Mouse (Mus musculus): ENCODE measurements at regions not wholly inside any gene's neighbourhood (a gene's known extent, or its start where the extent isn't known, plus 50 kb on each side); places are given as distances from the start of the nearest gene placed in this dataset.
A peak's percentile ranks its signal among the peaks of the same experiment; 100 is the strongest.

DNA sequence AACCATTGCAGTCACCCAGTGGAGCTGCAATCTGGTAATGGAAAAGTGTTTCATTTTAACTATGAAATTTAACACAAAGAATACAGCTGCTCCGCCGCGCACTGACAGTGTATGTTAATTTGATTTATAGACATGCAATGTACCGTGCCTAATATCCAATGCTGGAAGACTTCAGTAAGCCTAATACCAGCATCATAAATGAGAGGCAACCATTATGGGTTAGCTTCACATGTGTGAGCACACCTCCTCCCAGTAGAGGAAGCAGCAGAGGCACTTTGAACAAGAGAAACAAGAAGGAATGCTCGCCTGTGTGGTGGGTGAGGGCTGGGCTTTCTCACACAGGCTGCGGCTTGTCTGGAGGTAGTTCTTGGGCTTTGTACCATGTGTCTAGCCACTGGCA is 519.7 kb downstream of the Slc4a3 start:
- DNase-seq: no peak
- intact Hi-C loops (cut with DNase I): no loop called here

- intact Hi-C loops (cut with DNase I): loop anchor here (10.0 kb wide), 2 partner anchors 146 to 1444 kb away; partner anchors contain the start of gene Epha4
- DNase-seq: no peak
These were observed 524.8 kb downstream of the Slc4a3 start for GRCm38 (mm10) chr1:76070831-76071321.

GRCm38 (mm10) chr1:76075213-76075612 is 529.1 kb downstream of the Slc4a3 start:
- no peak for DNase-seq
- intact Hi-C loops (cut with DNase I): loop anchor here (10.0 kb wide), 2 partner anchors 150 to 1440 kb away; partner anchors contain the start of gene Epha4

DNA sequence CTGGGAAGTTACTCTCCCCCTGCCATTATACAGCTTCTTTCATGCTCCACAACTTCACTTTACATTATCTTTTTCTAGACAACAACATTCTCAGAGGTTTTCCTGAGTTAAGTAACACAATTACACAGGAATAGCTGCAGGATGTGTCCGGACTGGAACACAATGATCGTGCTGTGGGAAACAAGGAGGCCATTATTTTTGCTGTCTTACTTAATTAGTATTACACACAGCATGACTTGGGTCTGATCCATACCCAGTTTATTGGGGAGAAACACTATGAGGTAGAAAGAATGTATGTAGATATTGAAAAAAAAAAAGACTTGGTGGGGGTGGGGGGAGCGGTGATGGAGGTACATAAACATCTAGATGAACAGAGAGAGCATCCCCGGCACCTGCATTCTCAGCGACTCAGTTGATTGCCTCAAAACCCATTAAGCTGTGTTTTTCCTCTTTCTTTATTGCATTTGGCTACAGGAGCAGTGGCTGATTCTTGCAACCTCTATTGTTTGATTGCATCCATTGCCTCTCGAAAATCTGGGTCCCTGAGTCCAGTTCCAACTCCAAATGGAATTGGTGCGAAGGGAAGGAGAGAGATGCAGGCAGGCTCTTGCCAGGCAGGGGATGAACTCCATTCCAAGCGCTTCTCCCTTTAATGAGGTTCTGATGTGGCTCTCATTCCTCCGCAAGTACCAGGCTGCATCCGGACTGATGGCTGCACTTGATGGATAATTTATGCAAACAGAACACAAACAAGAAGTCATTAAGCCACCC is 529.8 kb downstream of the Slc4a3 start:
- DNase-seq: no peak
- intact Hi-C loops (cut with DNase I): loop anchor here (10.0 kb wide), 2 partner anchors 151 to 1439 kb away; partner anchors contain the start of gene Epha4

DNA sequence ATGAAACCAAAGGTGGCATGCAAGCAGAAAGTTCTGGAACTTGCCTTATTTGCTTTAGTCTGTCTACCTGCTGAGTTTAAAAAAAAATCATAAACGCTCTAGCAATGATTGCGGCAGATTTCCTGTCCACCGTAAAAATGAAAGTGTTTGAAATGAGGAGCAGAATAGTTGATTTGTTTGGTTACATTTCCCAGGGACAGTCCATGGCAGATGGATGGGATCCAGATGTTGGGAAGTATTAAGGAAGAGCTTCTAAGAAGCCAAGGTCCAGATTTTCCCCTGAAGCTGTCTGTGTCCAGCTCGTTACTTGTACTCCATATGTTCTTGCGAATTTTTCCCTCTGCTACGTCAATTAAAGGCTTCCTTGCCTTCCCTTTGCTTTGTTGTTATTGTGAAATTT is 534.2 kb downstream of the Slc4a3 start:
- intact Hi-C loops (cut with DNase I): no loop called here
- no peak for DNase-seq

- DNase-seq: no peak
- intact Hi-C loops (cut with DNase I): no loop called here
These were observed 535.6 kb downstream of the Slc4a3 start for GRCm38 (mm10) chr1:76081700-76082099.

GRCm38 (mm10) chr1:76083273-76084036 is 537.4 kb downstream of the Slc4a3 start:
- DNase-seq: no peak
- intact Hi-C loops (cut with DNase I): no loop called here

DNA sequence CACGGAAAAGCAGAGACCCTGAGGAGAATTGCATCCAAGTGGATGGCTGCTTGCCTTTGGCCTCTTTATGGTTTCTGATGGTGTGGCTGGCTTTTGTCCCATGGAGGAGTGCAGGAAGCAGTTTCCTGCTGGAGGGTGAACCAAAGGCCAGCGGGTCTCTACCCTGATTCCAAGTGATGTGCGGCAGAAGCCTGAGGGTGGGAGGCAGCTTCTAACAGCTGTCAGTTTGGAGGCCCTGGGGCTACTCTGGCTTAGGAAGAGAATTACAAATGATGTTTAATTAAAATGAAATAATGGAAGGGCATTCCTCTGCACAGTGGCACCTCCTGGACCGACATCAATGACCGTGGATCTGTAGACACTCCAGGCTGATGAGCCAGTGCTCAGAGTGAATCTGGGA is 545.0 kb downstream of the Slc4a3 start:
- intact Hi-C loops (cut with DNase I): no loop called here
- DNase-seq: peak; percentile 75

DNA sequence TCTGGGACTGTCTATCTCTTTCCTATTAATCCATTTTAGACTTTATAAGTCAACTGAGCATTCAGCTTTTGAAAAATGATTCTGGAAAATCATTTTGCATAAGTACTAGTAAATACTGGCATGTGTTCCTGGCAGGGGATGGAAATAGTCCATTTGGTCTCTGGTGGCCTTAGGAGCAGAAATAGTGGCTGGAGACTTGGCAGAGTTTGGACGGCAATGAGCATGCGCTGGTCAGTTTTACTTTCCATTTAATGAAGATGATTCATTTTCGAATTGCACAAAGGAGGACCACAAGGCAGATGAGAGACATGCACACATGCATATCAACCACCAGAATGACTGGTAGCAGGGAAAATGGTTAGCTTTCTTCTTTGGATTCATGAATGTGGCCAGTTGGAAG is 567.2 kb downstream of the Slc4a3 start:
- DNase-seq: no peak
- intact Hi-C loops (cut with DNase I): no loop called here

GRCm38 (mm10) chr1:76120840-76121239 is 574.8 kb downstream of the Slc4a3 start:
- DNase-seq: no peak
- intact Hi-C loops (cut with DNase I): no loop called here

- intact Hi-C loops (cut with DNase I): no loop called here
- DNase-seq: no peak
These were observed 584.3 kb downstream of the Slc4a3 start for GRCm38 (mm10) chr1:76130353-76130752.

- intact Hi-C loops (cut with DNase I): no loop called here
- DNase-seq: no peak
These were observed 590.7 kb downstream of the Slc4a3 start for GRCm38 (mm10) chr1:76136810-76137209.

DNA sequence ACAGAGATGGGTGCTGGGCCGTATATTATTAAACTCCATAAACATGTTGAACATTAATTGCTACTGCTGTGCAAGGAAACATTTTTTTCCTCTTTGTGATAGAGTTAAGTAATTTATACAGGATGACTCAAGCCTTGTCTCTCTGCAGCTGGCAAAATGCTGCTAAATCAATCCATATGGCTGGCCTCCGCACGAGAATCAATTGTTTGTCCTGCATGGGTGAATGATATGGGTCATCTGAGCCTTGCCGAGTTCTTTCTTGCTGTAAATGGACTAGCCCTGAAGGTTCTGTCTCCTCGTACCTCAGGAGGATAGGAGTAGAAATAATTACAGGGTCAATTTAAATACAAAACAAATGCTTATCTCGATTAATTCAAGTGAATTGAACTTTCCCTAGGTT is 591.6 kb downstream of the Slc4a3 start:
- intact Hi-C loops (cut with DNase I): no loop called here

DNA sequence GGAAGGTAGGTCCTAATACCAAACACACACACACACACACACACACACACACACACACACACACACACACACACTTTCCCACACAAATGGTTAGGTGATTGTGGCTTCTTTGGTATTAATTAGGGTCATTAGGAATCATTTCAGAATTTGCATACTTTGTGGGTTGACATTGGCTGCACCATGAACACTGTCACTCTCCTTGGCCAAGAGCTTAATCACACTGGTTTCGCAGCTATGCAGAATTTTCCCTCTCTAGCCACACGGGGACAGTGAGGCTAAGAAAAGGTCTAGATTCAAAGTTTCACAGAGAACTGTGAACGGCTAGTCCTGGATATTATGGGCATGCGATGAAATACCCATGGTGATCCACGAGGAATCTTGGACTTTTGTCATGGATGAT is 597.5 kb downstream of the Slc4a3 start:
- no peak for DNase-seq

More for the DNA sequence above, 591.6 kb downstream of the Slc4a3 start:
- DNase-seq: no peak

GRCm38 (mm10) chr1:76148963-76149362 is 602.9 kb downstream of the Slc4a3 start:
- DNase-seq: no peak
- intact Hi-C loops (cut with DNase I): no loop called here

More for the DNA sequence above, 597.5 kb downstream of the Slc4a3 start:
- intact Hi-C loops (cut with DNase I): no loop called here

GRCm38 (mm10) chr1:76156291-76156690 is 610.2 kb downstream of the Slc4a3 start:
- intact Hi-C loops (cut with DNase I): no loop called here
- DNase-seq: no peak

- DNase-seq: no peak
- intact Hi-C loops (cut with DNase I): no loop called here
These were observed 621.4 kb downstream of the Slc4a3 start for GRCm38 (mm10) chr1:76167486-76167885.

DNA sequence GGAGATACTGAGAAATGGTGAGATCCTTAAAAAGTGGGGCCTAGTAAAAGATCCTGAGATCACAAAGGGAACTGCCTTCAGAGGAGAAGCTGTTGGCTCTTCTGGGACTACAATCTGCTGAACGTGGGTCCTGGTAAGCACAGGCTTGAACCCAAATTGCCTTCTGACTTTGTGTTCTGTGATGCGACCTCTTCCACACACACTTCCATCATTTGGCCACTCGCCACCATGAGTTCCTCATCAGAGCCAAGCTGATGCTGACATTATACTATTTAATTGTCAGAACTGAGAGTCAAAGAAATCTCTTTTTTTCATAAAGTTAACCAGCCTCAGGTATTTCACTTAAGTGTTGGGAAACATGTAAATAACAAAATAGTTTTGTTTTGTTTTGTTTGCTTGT is 635.1 kb downstream of the Slc4a3 start:
- DNase-seq: no peak
- intact Hi-C loops (cut with DNase I): no loop called here

DNA sequence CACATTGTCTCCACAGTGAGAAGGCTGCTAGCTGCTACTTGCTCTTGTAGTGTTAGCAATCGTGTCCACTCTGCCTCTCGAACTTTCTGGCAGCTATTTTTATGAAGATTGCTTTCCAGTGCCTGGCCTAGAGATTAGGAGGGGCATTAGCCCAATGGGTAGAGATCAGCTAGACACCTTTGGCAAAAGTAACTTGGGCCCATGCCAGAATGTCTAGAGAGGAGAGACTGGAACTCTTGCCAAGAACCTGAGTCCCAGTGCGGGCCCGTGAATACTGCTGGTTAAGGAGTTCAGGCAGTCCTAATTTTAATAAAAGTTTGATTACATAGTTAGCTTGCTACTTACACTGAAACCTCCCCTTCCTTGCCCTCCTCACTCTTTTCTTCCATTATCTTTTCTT is 648.8 kb downstream of the Slc4a3 start:
- DNase-seq: peak; percentile 29

GRCm38 (mm10) chr1:76197651-76198050 is 651.6 kb downstream of the Slc4a3 start:
- DNase-seq: no peak
- intact Hi-C loops (cut with DNase I): no loop called here

More for the DNA sequence above, 648.8 kb downstream of the Slc4a3 start:
- intact Hi-C loops (cut with DNase I): no loop called here

DNA sequence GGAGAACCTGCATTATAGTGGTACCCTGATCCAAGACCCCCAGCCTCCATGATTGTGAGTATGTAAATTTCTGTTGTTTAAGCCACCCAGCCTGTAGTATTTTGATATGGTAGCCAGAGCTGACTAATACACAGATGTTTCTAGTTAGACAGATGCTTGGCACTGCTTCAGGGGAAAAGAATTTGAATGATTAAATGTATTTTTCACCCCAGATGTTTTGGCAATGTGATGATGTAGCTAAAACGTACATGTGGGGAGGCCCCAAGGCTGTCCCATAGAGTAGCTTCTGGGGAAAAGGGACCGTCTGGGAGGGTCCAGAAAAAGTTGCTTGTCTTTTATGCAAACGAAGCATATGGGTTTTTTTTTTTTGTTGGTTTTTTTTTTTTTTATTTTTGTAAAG is 654.8 kb downstream of the Slc4a3 start:
- DNase-seq: no peak
- intact Hi-C loops (cut with DNase I): no loop called here

GRCm38 (mm10) chr1:76212486-76212885 is 666.4 kb downstream of the Slc4a3 start:
- DNase-seq: peak; percentile 0
- intact Hi-C loops (cut with DNase I): no loop called here
